Mouse (Mus musculus): ENCODE results near the gene Zbtb40. TPM values are rescaled to one million over a fixed set of nuclear protein-coding genes. Genes with fewer than 3 reads are reported as not detected.
A peak's percentile ranks its signal among the peaks of the same experiment; 100 is the strongest.

Gene Zbtb40
- total RNA-seq (2015) (3.1 and 3.5 TPM in 2 replicates), total RNA-seq (2017) (5.7 and 6.6 TPM in 2 replicates)

- ATAC-seq (ENCODE audit: poor library complexity, severe bottlenecking), result peak; percentile 97
These were observed at the start of gene Zbtb40 for GRCm38 (mm10) chr4:137048550-137049032. Gene Zbtb40 (minus strand): TSS chr4:137048801.

DNA sequence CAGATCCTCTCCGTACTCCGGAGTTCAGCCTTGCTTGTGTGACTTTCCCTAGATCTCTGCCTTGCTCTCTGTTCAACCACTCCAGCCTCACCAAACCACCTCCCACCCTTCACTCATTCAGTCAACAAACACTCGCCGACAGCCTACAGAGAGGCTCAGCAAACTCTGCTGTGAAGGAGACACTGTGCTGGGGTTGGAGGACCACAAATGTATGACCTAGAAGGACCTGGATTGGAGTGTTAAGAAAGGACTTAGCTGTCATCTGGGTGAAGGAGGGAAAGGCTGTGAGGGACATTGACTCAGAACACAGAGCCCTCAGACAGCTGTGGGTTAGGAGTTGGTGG, 49.4 kb upstream of the Zbtb40 start:
- no peak for ATAC-seq (ENCODE audit: poor library complexity, severe bottlenecking)

DNA sequence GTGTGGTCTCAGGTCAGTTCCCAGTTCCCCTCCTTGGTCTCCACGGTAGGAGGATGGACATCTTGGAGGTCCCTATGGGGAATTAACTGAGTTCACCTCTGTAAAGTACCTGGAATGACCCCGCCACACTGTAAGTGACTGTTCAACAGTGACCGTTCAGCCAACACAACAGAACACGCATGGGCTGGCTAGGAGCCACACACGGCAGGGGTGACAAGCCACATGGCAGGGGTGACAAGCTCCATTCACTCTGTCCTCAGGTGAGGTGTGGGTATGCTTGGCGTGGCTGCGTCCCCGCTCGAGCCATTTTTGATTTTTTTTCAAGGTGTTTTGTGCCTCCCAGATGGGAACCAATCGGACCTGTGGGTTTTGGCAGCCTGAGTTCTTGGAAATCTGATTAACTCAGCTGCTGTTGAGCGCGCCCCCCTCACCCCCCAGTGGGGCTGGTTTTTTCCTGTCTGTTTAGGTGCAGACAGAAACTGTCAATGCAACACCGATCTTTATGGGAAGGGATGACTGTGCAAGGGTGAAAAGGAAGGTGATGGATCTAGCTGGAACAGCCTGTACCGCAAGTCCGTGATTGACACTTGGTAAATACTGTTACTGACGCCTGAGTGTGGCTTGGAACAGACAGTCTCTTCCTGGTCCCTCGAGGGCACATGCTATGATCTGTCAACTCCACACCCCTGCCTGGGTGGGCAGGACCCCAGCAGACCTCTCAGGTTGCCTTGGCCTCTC, 48.8 kb upstream of the Zbtb40 start:
- ATAC-seq (ENCODE audit: poor library complexity, severe bottlenecking), result no peak

DNA sequence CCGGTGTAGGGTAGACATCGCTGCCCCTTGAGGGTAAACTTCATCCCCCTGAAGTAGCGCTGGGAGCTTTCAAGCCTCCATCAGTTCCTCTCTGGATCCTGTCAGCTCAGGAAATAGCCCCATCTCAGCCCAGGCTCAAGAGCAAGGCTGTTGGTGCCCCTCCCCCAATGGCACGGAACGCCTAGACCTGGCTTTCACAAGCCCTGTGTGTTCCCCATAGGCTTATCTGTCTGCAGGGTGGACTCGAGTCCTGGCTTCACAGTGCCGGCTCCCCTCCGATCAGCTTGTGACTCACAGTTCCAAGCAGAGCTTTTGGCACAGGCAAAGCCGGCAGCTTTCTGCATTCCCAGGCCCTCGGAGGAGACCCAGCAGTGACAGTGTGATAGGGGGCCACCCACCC, 47.8 kb upstream of the Zbtb40 start:
- ATAC-seq (ENCODE audit: poor library complexity, severe bottlenecking), result no peak

- ATAC-seq (ENCODE audit: poor library complexity, severe bottlenecking), result no peak
These were observed 36.6 kb upstream of the Zbtb40 start for GRCm38 (mm10) chr4:137085083-137085810.

- ATAC-seq (ENCODE audit: poor library complexity, severe bottlenecking), result no peak
These were observed 34.3 kb upstream of the Zbtb40 start for GRCm38 (mm10) chr4:137082866-137083265.

DNA sequence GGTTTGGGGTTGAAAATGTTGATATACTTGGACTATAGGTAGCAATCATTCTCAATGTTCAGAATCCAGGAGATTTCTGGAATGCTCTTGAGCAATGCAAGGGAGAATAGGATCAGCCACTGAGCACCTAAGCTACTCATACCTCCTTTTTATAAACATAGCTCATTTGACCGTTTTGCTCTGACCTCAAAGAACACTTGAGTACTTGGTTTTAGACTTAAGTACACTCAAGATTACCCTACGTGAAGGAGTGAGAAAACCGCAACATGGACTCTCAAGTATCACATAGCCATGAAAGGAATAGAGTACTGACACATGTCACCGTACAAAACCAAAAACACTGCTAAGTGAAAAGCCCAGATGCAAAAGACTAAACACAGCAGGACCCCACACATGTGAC, 32.8 kb upstream of the Zbtb40 start:
- no peak for ATAC-seq (ENCODE audit: poor library complexity, severe bottlenecking)

GRCm38 (mm10) chr4:137077216-137077615, 28.6 kb upstream of the Zbtb40 start:
- no peak for ATAC-seq (ENCODE audit: poor library complexity, severe bottlenecking)

- ATAC-seq (ENCODE audit: poor library complexity, severe bottlenecking), result no peak
These were observed 22.6 kb upstream of the Zbtb40 start for GRCm38 (mm10) chr4:137071204-137071603.

GRCm38 (mm10) chr4:137068491-137068890, 19.9 kb upstream of the Zbtb40 start:
- ATAC-seq (ENCODE audit: poor library complexity, severe bottlenecking), result no peak

DNA sequence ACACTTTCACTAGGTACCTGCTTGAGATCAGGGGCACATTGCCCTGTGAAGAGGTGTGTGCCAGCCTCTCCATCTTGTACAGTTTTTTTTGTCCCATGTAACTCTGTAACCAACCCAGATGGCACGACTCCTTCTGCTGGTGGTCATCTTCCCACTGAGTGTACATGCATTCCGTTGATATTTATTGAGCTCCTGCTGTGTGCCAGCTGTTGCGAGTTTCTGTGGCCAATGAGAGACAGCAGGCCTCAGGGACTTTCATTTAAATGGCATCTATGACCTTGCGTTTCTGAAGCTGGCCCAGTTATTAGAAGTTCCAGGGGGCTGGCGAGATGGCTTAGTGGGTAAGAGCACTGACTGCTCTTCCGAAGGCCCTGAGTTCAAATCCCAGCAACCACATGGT, 17.2 kb upstream of the Zbtb40 start:
- no peak for ATAC-seq (ENCODE audit: poor library complexity, severe bottlenecking)

- no peak for ATAC-seq (ENCODE audit: poor library complexity, severe bottlenecking)
These were observed 6.3 kb upstream of the Zbtb40 start for GRCm38 (mm10) chr4:137054932-137055331.

GRCm38 (mm10) chr4:137053810-137054209, 5.2 kb upstream of the Zbtb40 start:
- ATAC-seq (ENCODE audit: poor library complexity, severe bottlenecking), result no peak

- peak; percentile 34 for ATAC-seq (ENCODE audit: poor library complexity, severe bottlenecking)
These were observed 606 bp downstream of the Zbtb40 start for GRCm38 (mm10) chr4:137047840-137048549.

DNA sequence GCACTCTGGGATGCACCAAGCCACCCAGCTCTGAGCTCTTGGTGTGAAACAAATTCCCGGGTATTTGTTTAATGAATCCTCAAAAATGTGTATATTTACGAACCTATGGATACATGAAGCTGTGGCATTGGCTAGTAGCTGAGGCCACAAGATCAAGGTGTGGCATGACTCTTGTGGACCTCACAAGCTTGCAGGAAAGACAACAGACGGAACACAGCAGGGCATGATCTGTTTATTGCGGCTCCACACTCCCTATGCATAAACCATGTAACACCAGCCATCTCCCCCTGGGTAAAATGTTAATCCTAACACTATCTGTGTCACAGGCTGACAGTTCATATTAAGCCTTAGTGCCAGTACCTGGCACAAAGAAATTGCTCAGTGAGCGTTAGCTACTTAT, 2.5 kb downstream of the Zbtb40 start:
- ATAC-seq (ENCODE audit: poor library complexity, severe bottlenecking), result no peak

DNA sequence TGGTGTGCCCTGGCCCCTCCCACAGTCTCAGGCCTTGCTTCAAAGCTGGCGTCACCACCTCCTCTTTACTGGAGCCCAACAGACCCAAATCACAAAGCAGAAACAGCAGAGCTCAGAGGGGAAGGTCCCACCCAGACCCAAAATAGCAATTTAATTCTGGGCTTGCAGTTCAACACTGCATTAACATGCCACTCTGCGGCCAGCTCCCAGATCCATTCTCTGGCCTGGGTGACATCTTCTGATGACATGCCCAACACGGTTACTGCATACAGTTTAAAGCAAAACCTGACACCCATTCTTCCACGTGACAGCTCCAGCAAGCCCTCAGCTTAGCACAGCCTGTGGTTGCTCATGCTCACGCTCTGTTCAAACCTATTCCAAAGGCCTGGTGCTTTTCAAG, 4.1 kb downstream of the Zbtb40 start:
- no peak for ATAC-seq (ENCODE audit: poor library complexity, severe bottlenecking)

DNA sequence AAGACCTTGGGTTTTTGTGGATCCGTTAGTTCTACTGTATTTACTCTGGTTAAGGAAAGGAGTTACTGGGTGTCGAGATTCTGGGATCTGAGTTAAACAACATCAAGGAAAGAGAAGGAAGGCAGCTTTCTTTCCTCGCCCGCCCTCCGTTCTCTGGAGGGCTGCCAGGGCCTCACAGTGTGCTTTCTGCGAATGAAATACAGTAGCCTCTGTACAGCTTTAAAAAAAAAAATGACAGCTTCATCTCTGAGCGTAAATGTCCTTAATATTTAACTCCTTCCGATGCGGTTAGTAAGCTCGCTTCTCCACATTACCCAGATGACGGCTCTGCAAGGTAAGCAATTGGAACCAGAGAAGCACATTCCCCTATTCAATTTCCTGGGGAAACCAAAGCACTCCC, 4.8 kb downstream of the Zbtb40 start:
- ATAC-seq (ENCODE audit: poor library complexity, severe bottlenecking), result no peak

DNA sequence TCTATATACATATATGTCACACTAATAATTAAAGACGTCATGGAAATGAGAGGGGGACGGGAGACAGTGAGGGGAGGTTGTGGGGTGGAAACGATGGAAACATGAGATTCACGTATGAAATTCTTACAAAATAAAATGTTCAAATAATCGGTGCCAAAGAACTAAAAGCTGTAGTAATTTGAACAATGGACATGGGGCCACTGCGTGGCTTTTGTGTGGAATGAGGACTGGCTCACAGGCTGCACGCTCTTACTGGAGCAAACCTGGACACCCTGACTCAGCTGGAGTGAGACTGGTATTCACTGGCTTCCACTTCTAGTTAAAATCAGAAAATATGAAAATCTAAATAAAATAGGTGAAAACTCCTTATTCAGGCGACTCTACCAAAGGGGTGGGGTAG, 6.6 kb downstream of the Zbtb40 start:
- no peak for ATAC-seq (ENCODE audit: poor library complexity, severe bottlenecking)

- ATAC-seq (ENCODE audit: poor library complexity, severe bottlenecking), result no peak
These were observed 7.4 kb downstream of the Zbtb40 start for GRCm38 (mm10) chr4:137041161-137041621.

DNA sequence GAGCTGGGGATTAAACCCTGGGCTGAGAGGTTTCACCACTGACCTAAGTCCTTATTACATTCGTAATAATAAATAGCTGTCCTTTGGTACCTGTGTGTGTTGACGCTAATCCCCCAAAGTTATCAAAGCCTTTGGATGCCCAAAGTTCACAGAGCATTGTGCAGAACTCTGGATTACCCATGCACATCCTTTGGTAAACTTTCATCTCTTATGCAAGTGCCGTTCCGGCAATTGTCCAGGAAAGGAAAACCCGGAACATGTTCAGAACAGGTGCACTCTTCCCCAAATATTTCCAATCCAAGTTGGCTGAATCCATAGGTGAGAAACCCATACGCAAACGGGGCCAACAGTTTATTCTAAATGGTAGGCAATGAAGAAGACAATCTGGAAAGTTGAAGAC, 9.2 kb downstream of the Zbtb40 start:
- no peak for ATAC-seq (ENCODE audit: poor library complexity, severe bottlenecking)

GRCm38 (mm10) chr4:137038501-137038900, 10.1 kb downstream of the Zbtb40 start:
- no peak for ATAC-seq (ENCODE audit: poor library complexity, severe bottlenecking)

- ATAC-seq (ENCODE audit: poor library complexity, severe bottlenecking), result no peak
These were observed 10.5 kb downstream of the Zbtb40 start for GRCm38 (mm10) chr4:137038096-137038495.

Measured in megakaryocyte, adult 5-6 weeks (primary cell).